Mouse (Mus musculus): ENCODE results near the gene Atad5. TPM values are rescaled to one million over a fixed set of nuclear protein-coding genes. Genes with fewer than 3 reads are reported as not detected.

Gene Atad5
- total and polyA plus RNA-seq, 3 experiments: 17.1 to 66.9 (median 22.6) TPM

DNA sequence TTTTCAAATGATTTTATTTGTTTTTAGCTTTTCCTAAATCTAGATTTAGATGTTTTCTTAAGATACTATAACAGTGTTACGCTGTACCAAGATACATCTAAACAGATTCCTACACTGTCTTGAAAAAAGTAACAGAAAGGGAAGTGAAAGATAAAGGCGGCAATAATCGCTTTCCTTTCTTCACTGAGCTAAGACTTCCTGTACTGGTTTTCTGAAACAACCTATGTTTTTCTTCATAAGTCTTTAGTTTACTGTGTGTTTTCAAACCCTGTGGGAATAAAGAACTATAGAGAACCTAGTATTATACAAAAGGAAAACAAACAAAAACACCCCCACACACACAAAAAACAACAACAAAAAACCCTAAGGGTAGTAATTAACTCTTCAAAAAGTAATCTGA, 16.8 kb upstream of the Atad5 start:
- peaks cover 8 to 55% of the 10 kb centered on the region in 2 experiments for H3K36me3 ChIP-seq (ENCODE audit: control insufficient read depth in 1 of 2, insufficient read depth in 2 of 2, low read length in 2 of 2)
- H3K4me3 ChIP-seq (ENCODE audit: control insufficient read depth in 1 of 2, insufficient read depth in 1 of 2, low read depth in 2 of 2, low read length in 2 of 2): peak overlapping the region in 1 of 2 experiments; percentile 35; a peak in 2 of 4 replicates
- peak; percentile 78 for DNase-seq (ENCODE audit: low read depth, low spot score)
- H3K27ac ChIP-seq (ENCODE audit: control insufficient read depth, low read depth, low read length): peak overlapping the region; percentile 79
- TF ChIP-seq BHLHE40 (IDR thresholded peaks at IDR 0.05; ENCODE audit: borderline replicate concordance, low read depth, low read length): 0 out of 2 replicates have a peak, but pooled peaks have one; percentile 13
- no peak for TF ChIP-seq MAX (IDR thresholded peaks at IDR 0.05; ENCODE audit: low read length)
- TF ChIP-seq MYC (IDR thresholded peaks at IDR 0.05; ENCODE audit: low read depth, low read length): peak; percentile 16; the same call in 1 of the 2 replicates
- 0 out of 2 replicates have a peak, but pooled peaks have one; percentile 31 for TF ChIP-seq MXI1 (IDR thresholded peaks at IDR 0.05; ENCODE audit: low read depth, low read length)
- TF ChIP-seq E2F4 (IDR thresholded peaks at IDR 0.05; ENCODE audit: borderline replicate concordance, low read depth, low read length): no peak
- TF ChIP-seq RAD21 (IDR thresholded peaks at IDR 0.05; ENCODE audit: low read depth, low read length): no peak
- TF ChIP-seq ELF1 (IDR thresholded peaks at IDR 0.05; ENCODE audit: low read depth, low read length): peak; percentile 41; the same call in 1 of the 2 replicates
- TF ChIP-seq ZC3H11A (IDR thresholded peaks at IDR 0.05; ENCODE audit: low read depth, low read length): no peak
- TF ChIP-seq ETS1 (IDR thresholded peaks at IDR 0.05; ENCODE audit: low read depth, low read length): peak; percentile 40; the same call in 1 of the 2 replicates
- peak; percentile 81 for TF ChIP-seq GATA1 (IDR thresholded peaks at IDR 0.05; ENCODE audit: low read depth, low read length)
- TF ChIP-seq EP300 (IDR thresholded peaks at IDR 0.05; ENCODE audit: low read depth in 1 of 2, low read length in 2 of 2): peak; percentile 75 to 85
- TF ChIP-seq RCOR1 (IDR thresholded peaks at IDR 0.05; ENCODE audit: low read depth, low read length): peak; percentile 79; the same call in 1 of the 2 replicates
- peak; percentile 77 for TF ChIP-seq ZNF384 (IDR thresholded peaks at IDR 0.05; ENCODE audit: low read depth, low read length)
- H3K9ac ChIP-seq (ENCODE audit: control insufficient read depth, low read depth, low read length, poor library complexity, severe bottlenecking): peak overlapping the region; percentile 38
- H3K79me2 ChIP-seq (ENCODE audit: control insufficient read depth, insufficient read depth, low read length, poor library complexity): peaks cover 63% of the 10 kb centered on the region
- H3K27me3 ChIP-seq (ENCODE audit: control insufficient read depth in 1 of 2, insufficient read depth in 2 of 2, low read length in 2 of 2): no peaks in the 10 kb centered on the region
- peaks cover 29 to 33% of the 10 kb centered on the region in 2 experiments for H3K4me1 ChIP-seq (ENCODE audit: control insufficient read depth in 1 of 2, insufficient read depth in 2 of 2, low read length in 2 of 2)
- H3K9me3 ChIP-seq (replicated peaks; ENCODE audit: insufficient read depth, low read length): no peaks in the 10 kb centered on the region

DNA sequence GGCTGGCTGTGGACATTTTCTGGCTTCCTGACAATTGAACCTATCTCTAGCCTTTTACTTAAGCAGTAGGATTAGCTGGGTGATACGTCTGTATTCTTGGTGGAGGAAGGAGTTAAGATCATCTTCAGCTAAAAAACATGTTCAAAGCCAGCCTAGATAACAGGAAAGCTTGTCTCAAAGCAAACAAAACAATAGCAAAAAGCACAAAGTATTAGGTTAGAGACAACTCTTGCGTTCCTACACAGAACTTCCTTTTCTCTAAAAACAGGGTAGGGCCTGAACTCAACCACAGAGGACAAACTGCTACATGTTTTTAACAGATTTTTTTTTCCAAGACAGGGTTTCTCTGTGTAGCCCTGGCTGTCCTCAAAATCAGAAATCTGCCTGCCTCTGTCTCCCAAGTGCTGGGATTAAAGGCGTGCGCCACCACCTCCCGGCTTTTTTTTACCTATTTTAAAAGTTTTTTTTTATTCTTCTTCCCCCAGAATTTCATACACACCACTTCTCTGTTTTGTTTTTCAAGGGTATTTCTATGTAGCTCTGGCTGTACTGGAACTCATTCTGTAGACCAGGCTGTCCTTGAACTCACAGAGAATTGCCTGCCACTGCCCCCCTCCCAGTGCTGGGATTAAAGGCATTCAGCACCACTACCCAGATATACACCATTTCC, 13.5 kb upstream of the Atad5 start:
- H3K27ac ChIP-seq (ENCODE audit: control insufficient read depth, low read depth, low read length): peak overlapping the region; percentile 25; the same call in 1 of the 2 replicates
- H3K9me3 ChIP-seq (replicated peaks; ENCODE audit: insufficient read depth, low read length): no peaks in the 10 kb centered on the region
- H3K36me3 ChIP-seq (ENCODE audit: control insufficient read depth in 1 of 2, insufficient read depth in 2 of 2, low read length in 2 of 2): peaks cover 5 to 66% of the 10 kb centered on the region in 2 experiments
- TF ChIP-seq MXI1 (IDR thresholded peaks at IDR 0.05; ENCODE audit: low read depth, low read length) (peak; percentile 59), NRF1 (IDR thresholded peaks at IDR 0.05; ENCODE audit: insufficient read depth, low read depth, low read length, poor library complexity, severe bottlenecking) (no peak), SIN3A (IDR thresholded peaks at IDR 0.05; ENCODE audit: low read length) (peak; percentile 53; the same call in 1 of the 2 replicates), ETS1 (IDR thresholded peaks at IDR 0.05; ENCODE audit: low read depth, low read length) (peak; percentile 28; the same call in 1 of the 2 replicates), RAD21 (IDR thresholded peaks at IDR 0.05; ENCODE audit: low read depth, low read length) (no peak), MAX (IDR thresholded peaks at IDR 0.05; ENCODE audit: low read length) (no peak), ELF1 (IDR thresholded peaks at IDR 0.05; ENCODE audit: low read depth, low read length) (0 out of 2 replicates have a peak, but pooled peaks have one; percentile 18), NELFE (IDR thresholded peaks at IDR 0.05; ENCODE audit: low read depth, low read length) (no peak), EP300 (IDR thresholded peaks at IDR 0.05; ENCODE audit: low read depth in 1 of 2, low read length in 2 of 2) (no peak; a peak in 1 of 4 replicates), POLR2AphosphoS5 (IDR thresholded peaks at IDR 0.05; ENCODE audit: borderline replicate concordance, low read depth, low read length) (no peak), GATA1 (IDR thresholded peaks at IDR 0.05; ENCODE audit: low read depth, low read length) (0 out of 2 replicates have a peak, but pooled peaks have one; percentile 27), CHD1 (IDR thresholded peaks at IDR 0.05; ENCODE audit: low read depth, low read length) (0 out of 2 replicates have a peak, but pooled peaks have one; percentile 80), RCOR1 (IDR thresholded peaks at IDR 0.05; ENCODE audit: low read depth, low read length) (peak; percentile 30; the same call in 1 of the 2 replicates), ZC3H11A (IDR thresholded peaks at IDR 0.05; ENCODE audit: low read depth, low read length) (no peak), ZNF384 (IDR thresholded peaks at IDR 0.05; ENCODE audit: low read depth, low read length) (peak; percentile 55)
- peak overlapping the region; percentile 16; the same call in 1 of the 2 replicates for H3K9ac ChIP-seq (ENCODE audit: control insufficient read depth, low read depth, low read length, poor library complexity, severe bottlenecking)
- H3K4me1 ChIP-seq (ENCODE audit: control insufficient read depth in 1 of 2, insufficient read depth in 2 of 2, low read length in 2 of 2): peaks cover 39 to 40% of the 10 kb centered on the region in 2 experiments
- H3K4me3 ChIP-seq (ENCODE audit: control insufficient read depth in 1 of 2, insufficient read depth in 1 of 2, low read depth in 2 of 2, low read length in 2 of 2): no peak overlapping the region
- peaks cover 67% of the 10 kb centered on the region for H3K79me2 ChIP-seq (ENCODE audit: control insufficient read depth, insufficient read depth, low read length, poor library complexity)
- H3K27me3 ChIP-seq (ENCODE audit: control insufficient read depth in 1 of 2, insufficient read depth in 2 of 2, low read length in 2 of 2): no peaks in the 10 kb centered on the region
- DNase-seq (ENCODE audit: low read depth, low spot score): peak; percentile 74
